11 mouse cellular contexts compared by ENCODE assay signal in genomic region chr6:72276972-72277441, GRCm38 (mm10). TPM values are rescaled to one million over a fixed set of nuclear protein-coding genes. Genes with fewer than 3 reads are reported as not detected.
DNase-seq lines count a peak whose midpoint lies in the region; ATAC-seq lines count a peak whose summit lies in the region.
"Had no signal": no experiment of that assay in that cellular context is flagged by ENCODE, and none has a peak within 500 bp of the region (broad histone marks: within the 10 kb centered on the region; RNA-seq: fewer than 3 reads in every experiment).

No protein-coding gene starts in this region.

- no peak overlapping the region for H3K4me2 ChIP-seq in hindbrain, embryonic 14.5 days (replicated peaks)
- peak overlapping the region; percentile 27 for H3K4me2 ChIP-seq in lung, embryonic 16.5 days (ENCODE audit: low read depth, low read length)
- H3K4me2 ChIP-seq in forebrain, embryonic 16.5 days (ENCODE audit: low read length): no peak overlapping the region
- H3K4me2 ChIP-seq: forebrain, embryonic 15.5 days had no signal

- no peaks in the 10 kb centered on the region for H3K27me3 ChIP-seq in hindbrain, embryonic 10.5 days (ENCODE audit: insufficient read depth, poor library complexity, severe bottlenecking)
- no peaks in the 10 kb centered on the region for H3K27me3 ChIP-seq in hindbrain, embryonic 14.5 days (ENCODE audit: control insufficient read depth, insufficient read depth, low read length)
- no peaks in the 10 kb centered on the region for H3K27me3 ChIP-seq in lung, embryonic 16.5 days (ENCODE audit: control insufficient read depth, insufficient read depth, low read depth, low read length)
- no peaks in the 10 kb centered on the region for H3K27me3 ChIP-seq in forebrain, embryonic 16.5 days (replicated peaks; ENCODE audit: control insufficient read depth, insufficient read depth, low read length)
- H3K27me3 ChIP-seq: forebrain, embryonic 15.5 days had no signal

- peak overlapping the region; percentile 59 for H3K27ac ChIP-seq in hindbrain, embryonic 10.5 days
- no peak overlapping the region for H3K27ac ChIP-seq in hindbrain, embryonic 14.5 days
- peak overlapping the region; percentile 99 for H3K27ac ChIP-seq in lung, embryonic 16.5 days (ENCODE audit: low read length)
- H3K27ac ChIP-seq in forebrain, embryonic 16.5 days (ENCODE audit: low read length): no peak overlapping the region
- H3K27ac ChIP-seq: forebrain, embryonic 15.5 days had no signal

- H3K36me3 ChIP-seq in hindbrain, embryonic 10.5 days: no peaks in the 10 kb centered on the region
- no peaks in the 10 kb centered on the region for H3K36me3 ChIP-seq in hindbrain, embryonic 14.5 days (replicated peaks; ENCODE audit: control insufficient read depth, insufficient read depth)
- H3K36me3 ChIP-seq in lung, embryonic 16.5 days (ENCODE audit: control insufficient read depth, insufficient read depth, low read length): no peaks in the 10 kb centered on the region
- no peaks in the 10 kb centered on the region for H3K36me3 ChIP-seq in forebrain, embryonic 16.5 days (ENCODE audit: control insufficient read depth, insufficient read depth)
- H3K36me3 ChIP-seq: forebrain, embryonic 15.5 days had no signal

- intact Hi-C loops in heart, postnatal 25 days (cut with DNase I): loop anchor here (2.0 kb wide), 1 partner anchor 60 kb away; no protein-coding TSS in a partner anchor

- 82% methylated on average over 13 of the region's 13 CpGs for WGBS in hindbrain, embryonic 10.5 days
- 91% methylated on average over 13 of the region's 13 CpGs for WGBS in hindbrain, embryonic 14.5 days
- 45% methylated on average over 13 of the region's 13 CpGs for WGBS in lung, embryonic 16.5 days
- 85% methylated on average over 13 of the region's 13 CpGs for WGBS in forebrain, embryonic 16.5 days

- no peak overlapping the region for H3K9ac ChIP-seq in hindbrain, embryonic 14.5 days
- H3K9ac ChIP-seq in lung, embryonic 16.5 days (ENCODE audit: low read length): peak overlapping the region; percentile 57
- H3K9ac ChIP-seq in forebrain, embryonic 16.5 days (replicated peaks; ENCODE audit: low read depth, low read length): no peak overlapping the region
- H3K9ac ChIP-seq: forebrain, embryonic 15.5 days had no signal

- no peak overlapping the region for H3K4me3 ChIP-seq in hindbrain, embryonic 10.5 days
- no peak overlapping the region for H3K4me3 ChIP-seq in hindbrain, embryonic 14.5 days (replicated peaks; ENCODE audit: low read length)
- peak overlapping the region; percentile 26 for H3K4me3 ChIP-seq in lung, embryonic 16.5 days (ENCODE audit: low read length)
- H3K4me3 ChIP-seq in forebrain, embryonic 16.5 days (replicated peaks; ENCODE audit: low read length): no peak overlapping the region
- H3K4me3 ChIP-seq: forebrain, embryonic 15.5 days had no signal

- no peak for ATAC-seq in hindbrain, embryonic 14.5 days (ENCODE audit: low FRiP score)
- ATAC-seq in lung, embryonic 16.5 days (ENCODE audit: low read depth): peak; percentile 90
- ATAC-seq in forebrain, embryonic 16.5 days: no peak
- ATAC-seq: forebrain, embryonic 15.5 days had no signal

- 0 out of 2 replicates have a peak, but pooled peaks cover 2% of the 10 kb centered on the region for H3K9me3 ChIP-seq in hindbrain, embryonic 10.5 days
- H3K9me3 ChIP-seq in hindbrain, embryonic 14.5 days (ENCODE audit: control insufficient read depth, low read length): no peaks in the 10 kb centered on the region
- H3K9me3 ChIP-seq in lung, embryonic 16.5 days (ENCODE audit: control insufficient read depth, low read length): no peaks in the 10 kb centered on the region; the same call in 1 of the 2 replicates
- no peaks in the 10 kb centered on the region for H3K9me3 ChIP-seq in forebrain, embryonic 16.5 days (ENCODE audit: control insufficient read depth, low read length)
- H3K9me3 ChIP-seq: forebrain, embryonic 15.5 days had no signal

- peaks cover 12% of the 10 kb centered on the region; the same call in 1 of the 2 replicates for H3K4me1 ChIP-seq in hindbrain, embryonic 10.5 days (replicated peaks)
- no peaks in the 10 kb centered on the region for H3K4me1 ChIP-seq in hindbrain, embryonic 14.5 days (replicated peaks; ENCODE audit: control insufficient read depth, insufficient read depth, low read length)
- H3K4me1 ChIP-seq in lung, embryonic 16.5 days (replicated peaks; ENCODE audit: control insufficient read depth, insufficient read depth, low read length): peaks cover 40% of the 10 kb centered on the region
- no peaks in the 10 kb centered on the region; the same call in 1 of the 2 replicates for H3K4me1 ChIP-seq in forebrain, embryonic 16.5 days (replicated peaks; ENCODE audit: control insufficient read depth, insufficient read depth, low read length)
- H3K4me1 ChIP-seq: forebrain, embryonic 15.5 days had no signal

- DNase-seq in hindbrain, embryonic 10.5 days (ENCODE audit: low spot score): no peak
- DNase-seq in hindbrain, embryonic 14.5 days (ENCODE audit: low spot score): no peak
- DNase-seq in NIH3T3 (ENCODE audit: low read depth): peak; percentile 57
- peak; percentile 53 for DNase-seq in heart, postnatal 25 days (ENCODE audit: low spot score)
- DNase-seq in cerebellum, adult 9-10 months: no peak
- no peak for DNase-seq in cerebellum, postnatal 36 days
- DNase-seq: cerebellum, adult 9-11 months had no signal

RNA-seq across cellular contexts. Expression of gene Sftpb, which starts 27.4 kb away (rescaled TPM):
- not detected in 2 replicates for polyA plus RNA-seq in hindbrain, embryonic 10.5 days (2016; fragmentation: Nextera tagmentation; extraction: Ambion mirVana)
- 0.37 and 0.55 TPM in 2 replicates for polyA plus RNA-seq in hindbrain, embryonic 14.5 days (2014; fragmentation: Nextera tagmentation; extraction: Ambion mirVana)
- under 1 TPM in 1 of 2 experiments, not detected in 1; 0.45 TPM for total RNA-seq in heart, postnatal 25 days (2021)
- polyA plus RNA-seq in lung, embryonic 16.5 days (2015; fragmentation: Nextera tagmentation; extraction: Ambion mirVana): 275 and 324 TPM in 2 replicates
- polyA plus RNA-seq in forebrain, embryonic 16.5 days (2015; fragmentation: Nextera tagmentation; extraction: Ambion mirVana): 0.14 and 0.29 TPM in 2 replicates
- total RNA-seq: layer of hippocampus, postnatal 14 days had no signal

RNA-seq across cellular contexts. Expression of gene Atoh8, which starts 41.6 kb away (rescaled TPM):
- 15.9 and 16.6 TPM in 2 replicates for polyA plus RNA-seq in hindbrain, embryonic 10.5 days (2016; fragmentation: Nextera tagmentation; extraction: Ambion mirVana)
- polyA plus RNA-seq in hindbrain, embryonic 14.5 days (2014; fragmentation: Nextera tagmentation; extraction: Ambion mirVana): 3.0 and 3.3 TPM in 2 replicates
- total RNA-seq in heart, postnatal 25 days (2021): 10 to 100 TPM in 1 of 2 experiments, 1 to 10 TPM in 1; 6.1 to 12.4 TPM
- polyA plus RNA-seq in lung, embryonic 16.5 days (2015; fragmentation: Nextera tagmentation; extraction: Ambion mirVana): 32.2 and 35.3 TPM in 2 replicates
- 2.7 and 3.0 TPM in 2 replicates for polyA plus RNA-seq in forebrain, embryonic 16.5 days (2015; fragmentation: Nextera tagmentation; extraction: Ambion mirVana)

Comparison
In these comparisons a context has a peak if more than half of its experiments do, and no peak if none do; other contexts are left out.
1. H3K27ac ChIP-seq: peak in hindbrain, embryonic 10.5 days (single experiment) and lung, embryonic 16.5 days (single experiment); none in hindbrain, embryonic 14.5 days (single experiment) and forebrain, embryonic 16.5 days (single experiment).
2. DNase-seq: peak in NIH3T3 (single experiment) and heart, postnatal 25 days (single experiment); none in hindbrain, embryonic 10.5 days (single experiment), hindbrain, embryonic 14.5 days (single experiment), cerebellum, adult 9-10 months (single experiment) and cerebellum, postnatal 36 days (0 of 2).
3. RNA of gene Sftpb, which starts 27.4 kb away (polyA plus RNA-seq): 275 to 324 TPM in lung, embryonic 16.5 days; 0.37 to 0.55 TPM in hindbrain, embryonic 14.5 days, 0.14 to 0.29 TPM in forebrain, embryonic 16.5 days and not detected in hindbrain, embryonic 10.5 days; every median in the first group is over 100 times any median in the second.